Mouse (Mus musculus): ENCODE data around the gene Etfdh. TPM values are rescaled to one million over a fixed set of nuclear protein-coding genes. Genes with fewer than 3 reads are reported as not detected.

The Etfdh gene
- polyA plus RNA-seq, 1 experiment from 2014 or later = 56.8 TPM

- no peak overlapping the region for H3K9ac ChIP-seq (ENCODE audit: low read depth, low read length)
- H3K27me3 ChIP-seq (ENCODE audit: control insufficient read depth, insufficient read depth, low read depth, low read length) = no peaks in the 10 kb centered on the region
- H3K4me3 ChIP-seq (ENCODE audit: low read depth, low read length) = no peak overlapping the region
- no peak overlapping the region for H3K27ac ChIP-seq (ENCODE audit: low read length)
- H3K9me3 ChIP-seq (replicated peaks; ENCODE audit: control insufficient read depth, low read length) = no peaks in the 10 kb centered on the region
- H3K4me2 ChIP-seq (ENCODE audit: low read depth, low read length) = no peak overlapping the region
- WGBS (ENCODE audit: insufficient replicate concordance) = 74% methylated on average over 10 of the region's 10 CpGs
- peaks cover 22% of the 10 kb centered on the region for H3K4me1 ChIP-seq (ENCODE audit: control insufficient read depth, low read depth, low read length)
- ATAC-seq (ENCODE audit: low read depth) = no peak
- H3K36me3 ChIP-seq (ENCODE audit: control insufficient read depth, insufficient read depth) = no peaks in the 10 kb centered on the region
These were observed 67.2 kb downstream of the Etfdh start for GRCm38 (mm10) chr3:79561784-79562715.

- Histone ChIP-seq H3K9ac (ENCODE audit: low read depth, low read length) (no peak overlapping the region), H3K4me3 (ENCODE audit: low read depth, low read length) (no peak overlapping the region), H3K4me1 (ENCODE audit: control insufficient read depth, low read depth, low read length) (peaks cover 16% of the 10 kb centered on the region), H3K36me3 (ENCODE audit: control insufficient read depth, insufficient read depth) (no peaks in the 10 kb centered on the region), H3K9me3 (replicated peaks; ENCODE audit: control insufficient read depth, low read length) (no peaks in the 10 kb centered on the region), H3K27ac (ENCODE audit: low read length) (no peak overlapping the region), H3K27me3 (ENCODE audit: control insufficient read depth, insufficient read depth, low read depth, low read length) (no peaks in the 10 kb centered on the region), H3K4me2 (ENCODE audit: low read depth, low read length) (no peak overlapping the region)
- whole genome bisulfite sequencing (ENCODE audit: insufficient replicate concordance) = 79% methylated on average over 6 of the region's 6 CpGs
- no peak for ATAC-seq (ENCODE audit: low read depth)
These were observed 68.7 kb downstream of the Etfdh start for GRCm38 (mm10) chr3:79560555-79560954.

- H3K4me2 ChIP-seq (ENCODE audit: low read depth, low read length) = no peak overlapping the region
- no peaks in the 10 kb centered on the region for H3K9me3 ChIP-seq (replicated peaks; ENCODE audit: control insufficient read depth, low read length)
- H3K27ac ChIP-seq (ENCODE audit: low read length) = no peak overlapping the region
- ATAC-seq (ENCODE audit: low read depth) = no peak
- H3K4me3 ChIP-seq (ENCODE audit: low read depth, low read length) = no peak overlapping the region
- no peaks in the 10 kb centered on the region for H3K36me3 ChIP-seq (ENCODE audit: control insufficient read depth, insufficient read depth)
- 69% methylated on average over 5 of the region's 5 CpGs for WGBS (ENCODE audit: insufficient replicate concordance)
- H3K9ac ChIP-seq (ENCODE audit: low read depth, low read length) = no peak overlapping the region
- H3K4me1 ChIP-seq (ENCODE audit: control insufficient read depth, low read depth, low read length) = peaks cover 9% of the 10 kb centered on the region
- H3K27me3 ChIP-seq (ENCODE audit: control insufficient read depth, insufficient read depth, low read depth, low read length) = no peaks in the 10 kb centered on the region
These were observed 69.6 kb downstream of the Etfdh start for GRCm38 (mm10) chr3:79559773-79560045.

- H3K4me3 ChIP-seq (ENCODE audit: low read depth, low read length) = no peak overlapping the region
- H3K27me3 ChIP-seq (ENCODE audit: control insufficient read depth, insufficient read depth, low read depth, low read length) = no peaks in the 10 kb centered on the region
- no peaks in the 10 kb centered on the region for H3K36me3 ChIP-seq (ENCODE audit: control insufficient read depth, insufficient read depth)
- peak overlapping the region; percentile 37; the same call in 1 of the 2 replicates for H3K27ac ChIP-seq (ENCODE audit: low read length)
- 71% methylated on average over 9 of the region's 9 CpGs for WGBS (ENCODE audit: insufficient replicate concordance)
- no peaks in the 10 kb centered on the region for H3K9me3 ChIP-seq (replicated peaks; ENCODE audit: control insufficient read depth, low read length)
- ATAC-seq (ENCODE audit: low read depth) = no peak
- H3K9ac ChIP-seq (ENCODE audit: low read depth, low read length) = no peak overlapping the region
- peaks cover 5% of the 10 kb centered on the region; the same call in 1 of the 2 replicates for H3K4me1 ChIP-seq (ENCODE audit: control insufficient read depth, low read depth, low read length)
- no peak overlapping the region for H3K4me2 ChIP-seq (ENCODE audit: low read depth, low read length)
These were observed 70.1 kb downstream of the Etfdh start for GRCm38 (mm10) chr3:79559021-79559772.

- 80% methylated on average over 6 of the region's 6 CpGs for WGBS (ENCODE audit: insufficient replicate concordance)
- Histone ChIP-seq H3K4me1 (ENCODE audit: control insufficient read depth, low read depth, low read length) (peaks cover 5% of the 10 kb centered on the region; the same call in 1 of the 2 replicates), H3K36me3 (ENCODE audit: control insufficient read depth, insufficient read depth) (no peaks in the 10 kb centered on the region), H3K27me3 (ENCODE audit: control insufficient read depth, insufficient read depth, low read depth, low read length) (no peaks in the 10 kb centered on the region), H3K4me2 (ENCODE audit: low read depth, low read length) (no peak overlapping the region), H3K27ac (ENCODE audit: low read length) (no peak overlapping the region), H3K9me3 (replicated peaks; ENCODE audit: control insufficient read depth, low read length) (no peaks in the 10 kb centered on the region), H3K9ac (ENCODE audit: low read depth, low read length) (no peak overlapping the region), H3K4me3 (ENCODE audit: low read depth, low read length) (no peak overlapping the region)
- ATAC-seq (ENCODE audit: low read depth) = no peak
These were observed 74.2 kb downstream of the Etfdh start for GRCm38 (mm10) chr3:79555061-79555460.

Other genes starting within 250 kb of the Etfdh start
- 3.2 and 3.5 TPM in 2 replicates for gene Fnip2, start 61.7 kb downstream of the Etfdh start, polyA plus RNA-seq (2015; fragmentation: Nextera tagmentation; extraction: Ambion mirVana)
- 67.7 and 82.3 TPM in 2 replicates for gene Ppid, start 38.2 kb downstream of the Etfdh start, polyA plus RNA-seq (2015; fragmentation: Nextera tagmentation; extraction: Ambion mirVana)
- gene 4930579G24Rik, start 421 bp downstream of the Etfdh start, polyA plus RNA-seq (2015; fragmentation: Nextera tagmentation; extraction: Ambion mirVana) = 13.1 and 17.5 TPM in 2 replicates
- not detected in 2 replicates for gene Rxfp1, start 108.4 kb upstream of the Etfdh start, polyA plus RNA-seq (2015; fragmentation: Nextera tagmentation; extraction: Ambion mirVana)
- 2.2 and 2.4 TPM in 2 replicates for gene Tmem144, start 223.3 kb upstream of the Etfdh start, polyA plus RNA-seq (2015; fragmentation: Nextera tagmentation; extraction: Ambion mirVana)

Measured in liver, embryonic 16.5 days (tissue).